Mouse (Mus musculus) megakaryocyte, embryonic 14.5 days (primary cell): Measurements from ENCODE around the gene Cd40.

Source experiments
- FLI1 ChIP-seq: IDR thresholded peaks from 2 replicates; pipeline ENCODE4 v1.6.1; 2012; ENCODE audit warnings: low read length, inconsistent platforms, mixed read lengths
- GATA1 ChIP-seq: IDR thresholded peaks from 3 replicates; pipeline ENCODE4 v1.6.1; 2012; ENCODE audit warnings: mixed read lengths, low read length, inconsistent platforms, borderline replicate concordance

GRCm38 (mm10) chr2:165009161-165009560 lies 46.3 kb upstream of the Cd40 start:
- TF ChIP-seq GATA1 (no peak), FLI1 (no peak)
